Mouse (Mus musculus): ENCODE measurements around the gene 2010111I01Rik. TPM values are rescaled to one million over a fixed set of nuclear protein-coding genes. Genes with fewer than 3 reads are reported as not detected.

The 2010111I01Rik gene
- polyA plus RNA-seq, 1 experiment, result 47.5 TPM

GRCm38 (mm10) chr13:63261676-63262075 is 297.0 kb downstream of the 2010111I01Rik start:
- no peak for TF ChIP-seq CTCF (IDR thresholded peaks at IDR 0.05; ENCODE audit: control insufficient read depth, insufficient read depth, low read length)
- TF ChIP-seq POLR2A (IDR thresholded peaks at IDR 0.05; ENCODE audit: borderline replicate concordance, control insufficient read depth, low read depth, low read length), result no peak
- Histone ChIP-seq H3K4me1 (ENCODE audit: control insufficient read depth, insufficient read depth, low read length) (peaks cover 4% of the 10 kb centered on the region), H3K4me3 (replicated peaks; ENCODE audit: control insufficient read depth, low read depth, low read length) (no peak overlapping the region), H3K27ac (ENCODE audit: control insufficient read depth, insufficient read depth, low read depth, low read length, poor library complexity) (no peak overlapping the region)
- 73% methylated on average over 3 of the region's 3 CpGs for WGBS

DNA sequence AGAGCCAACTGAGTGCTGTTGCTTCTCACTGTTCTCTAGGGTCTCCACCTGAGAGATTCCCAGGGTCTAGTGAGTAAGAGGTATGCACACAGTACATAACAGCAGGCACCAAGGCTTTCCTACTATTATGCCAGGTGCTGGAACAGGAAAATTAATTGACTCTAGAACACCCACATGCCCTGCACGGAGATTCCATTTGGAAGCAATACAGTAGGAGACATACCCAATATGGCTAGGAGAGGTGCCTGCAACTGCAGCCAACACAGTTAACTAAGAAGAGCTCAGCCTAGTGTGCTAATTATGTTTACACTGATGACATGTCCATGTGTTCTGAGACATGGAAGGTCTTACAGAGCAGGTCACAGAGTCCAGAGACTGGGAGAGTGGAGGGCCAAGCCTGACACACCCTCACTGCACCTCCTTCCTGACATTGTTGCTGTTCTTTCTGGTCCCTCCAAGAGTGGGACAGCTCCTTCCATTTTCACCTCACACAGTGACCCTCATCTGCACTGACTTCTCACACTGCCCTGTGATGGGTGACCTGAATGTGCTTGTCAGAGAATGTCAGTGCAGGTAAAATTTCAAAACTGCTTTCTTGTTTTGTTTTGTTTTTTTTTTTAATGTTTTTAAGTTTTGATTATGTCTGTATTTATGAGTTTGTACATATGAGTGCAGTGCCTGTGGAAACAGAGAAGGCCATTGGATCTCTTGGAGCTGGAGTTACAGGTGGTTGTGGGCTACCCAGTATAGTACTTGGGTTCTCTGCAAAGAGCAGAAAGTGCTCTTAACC is 297.7 kb downstream of the 2010111I01Rik start:
- H3K4me3 ChIP-seq (replicated peaks; ENCODE audit: control insufficient read depth, low read depth, low read length), result no peak overlapping the region
- whole genome bisulfite sequencing, result 81% methylated on average over 1 of the region's 1 CpGs
- no peak overlapping the region for H3K27ac ChIP-seq (ENCODE audit: control insufficient read depth, insufficient read depth, low read depth, low read length, poor library complexity)
- TF ChIP-seq CTCF (IDR thresholded peaks at IDR 0.05; ENCODE audit: control insufficient read depth, insufficient read depth, low read length) (no peak), POLR2A (IDR thresholded peaks at IDR 0.05; ENCODE audit: borderline replicate concordance, control insufficient read depth, low read depth, low read length) (no peak)
- peaks cover 4% of the 10 kb centered on the region for H3K4me1 ChIP-seq (ENCODE audit: control insufficient read depth, insufficient read depth, low read length)

DNA sequence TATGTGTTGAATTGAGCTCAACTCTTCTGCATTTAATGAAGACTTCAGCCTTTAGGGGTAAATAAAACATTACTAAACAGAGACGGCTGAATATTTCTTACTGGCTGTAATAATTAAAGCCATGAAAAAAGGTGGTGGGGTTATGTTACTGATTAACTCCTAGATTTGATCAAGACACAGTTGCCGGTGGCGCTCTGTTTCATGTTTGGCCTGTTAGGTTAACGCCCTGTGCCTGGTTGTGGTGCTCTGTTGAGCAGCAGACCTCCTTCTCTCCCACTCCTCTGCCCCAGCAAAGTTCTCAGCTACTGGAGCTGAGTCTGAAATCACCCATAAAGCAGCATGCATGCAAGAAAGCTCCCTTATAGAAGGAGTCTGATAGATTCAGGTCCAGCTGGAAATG is 303.7 kb downstream of the 2010111I01Rik start:
- Histone ChIP-seq H3K27ac (ENCODE audit: control insufficient read depth, insufficient read depth, low read depth, low read length, poor library complexity) (no peak overlapping the region), H3K4me3 (replicated peaks; ENCODE audit: control insufficient read depth, low read depth, low read length) (no peak overlapping the region), H3K4me1 (ENCODE audit: control insufficient read depth, insufficient read depth, low read length) (no peaks in the 10 kb centered on the region)
- TF ChIP-seq POLR2A (IDR thresholded peaks at IDR 0.05; ENCODE audit: borderline replicate concordance, control insufficient read depth, low read depth, low read length), result no peak
- no peak for TF ChIP-seq CTCF (IDR thresholded peaks at IDR 0.05; ENCODE audit: control insufficient read depth, insufficient read depth, low read length)
- whole genome bisulfite sequencing, result 72% methylated on average over 4 of the region's 4 CpGs

- H3K4me3 ChIP-seq (replicated peaks; ENCODE audit: control insufficient read depth, low read depth, low read length), result no peak overlapping the region
- TF ChIP-seq CTCF (IDR thresholded peaks at IDR 0.05; ENCODE audit: control insufficient read depth, insufficient read depth, low read length), result no peak
- TF ChIP-seq POLR2A (IDR thresholded peaks at IDR 0.05; ENCODE audit: borderline replicate concordance, control insufficient read depth, low read depth, low read length), result no peak
- 76% methylated on average over 1 of the region's 1 CpGs for WGBS
- no peaks in the 10 kb centered on the region for H3K4me1 ChIP-seq (ENCODE audit: control insufficient read depth, insufficient read depth, low read length)
- no peak overlapping the region for H3K27ac ChIP-seq (ENCODE audit: control insufficient read depth, insufficient read depth, low read depth, low read length, poor library complexity)
Measured at GRCm38 (mm10) chr13:63268776-63269175, 304.1 kb downstream of the 2010111I01Rik start.

DNA sequence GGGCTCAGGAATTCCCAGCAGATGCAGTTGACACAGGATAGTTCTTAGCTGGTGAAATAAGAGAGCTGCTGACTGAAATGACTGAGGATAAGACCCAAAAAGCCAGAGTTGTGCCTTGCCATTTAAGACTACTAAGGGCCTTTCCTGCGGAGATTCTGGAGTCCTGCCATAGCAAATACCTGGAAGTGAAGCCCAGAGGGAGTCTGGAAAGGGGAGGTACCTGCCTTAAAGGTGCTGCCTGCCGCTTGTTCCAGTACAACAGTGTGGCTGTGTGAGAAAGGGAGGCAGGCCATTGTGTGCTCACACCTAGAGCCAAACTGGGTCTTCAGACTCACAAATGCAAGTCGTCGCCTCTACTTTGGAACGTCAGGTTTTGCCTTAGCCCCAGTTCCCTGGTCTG is 305.5 kb downstream of the 2010111I01Rik start:
- Histone ChIP-seq H3K27ac (ENCODE audit: control insufficient read depth, insufficient read depth, low read depth, low read length, poor library complexity) (no peak overlapping the region; the same call in 1 of the 2 replicates), H3K4me3 (replicated peaks; ENCODE audit: control insufficient read depth, low read depth, low read length) (no peak overlapping the region), H3K4me1 (ENCODE audit: control insufficient read depth, insufficient read depth, low read length) (no peaks in the 10 kb centered on the region)
- TF ChIP-seq CTCF (IDR thresholded peaks at IDR 0.05; ENCODE audit: control insufficient read depth, insufficient read depth, low read length) (no peak), POLR2A (IDR thresholded peaks at IDR 0.05; ENCODE audit: borderline replicate concordance, control insufficient read depth, low read depth, low read length) (no peak)
- 90% methylated on average over 5 of the region's 5 CpGs for WGBS

DNA sequence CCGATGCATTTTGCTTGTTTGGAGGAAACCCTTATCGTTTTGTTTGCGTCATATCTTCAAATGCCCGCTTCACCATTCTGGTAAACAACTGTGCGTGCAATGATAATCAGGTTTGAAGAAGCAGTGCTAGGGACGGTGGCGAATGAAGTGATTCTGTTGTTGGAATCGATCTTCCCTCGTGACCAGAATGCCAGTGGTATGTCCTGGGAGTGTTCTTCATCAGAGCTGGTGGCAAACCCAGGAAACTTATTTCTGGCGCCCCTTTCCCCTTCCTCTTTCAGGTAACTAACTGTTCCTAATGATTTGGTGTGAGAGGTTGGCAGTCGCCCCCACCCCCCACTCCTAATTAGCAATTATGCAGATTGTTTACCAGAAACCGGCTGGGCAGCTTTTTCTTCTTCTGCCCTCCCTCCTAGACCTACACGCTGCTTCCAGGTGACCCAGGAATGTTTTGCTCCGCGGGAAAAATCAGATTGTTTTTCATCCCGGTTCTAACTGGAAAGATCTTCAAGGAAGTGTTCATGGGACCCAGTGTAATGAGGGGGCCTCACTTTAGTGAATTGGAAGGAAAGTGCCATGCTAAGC is 307.4 kb downstream of the 2010111I01Rik start:
- TF ChIP-seq POLR2A (IDR thresholded peaks at IDR 0.05; ENCODE audit: borderline replicate concordance, control insufficient read depth, low read depth, low read length) (no peak), CTCF (IDR thresholded peaks at IDR 0.05; ENCODE audit: control insufficient read depth, insufficient read depth, low read length) (no peak)
- 65% methylated on average over 16 of the region's 16 CpGs for WGBS
- Histone ChIP-seq H3K4me1 (ENCODE audit: control insufficient read depth, insufficient read depth, low read length) (peaks cover 1% of the 10 kb centered on the region; the same call in 1 of the 2 replicates), H3K4me3 (replicated peaks; ENCODE audit: control insufficient read depth, low read depth, low read length) (no peak overlapping the region), H3K27ac (ENCODE audit: control insufficient read depth, insufficient read depth, low read depth, low read length, poor library complexity) (no peak overlapping the region)

- Histone ChIP-seq H3K27ac (ENCODE audit: control insufficient read depth, insufficient read depth, low read depth, low read length, poor library complexity) (no peak overlapping the region), H3K4me3 (replicated peaks; ENCODE audit: control insufficient read depth, low read depth, low read length) (no peak overlapping the region), H3K4me1 (ENCODE audit: control insufficient read depth, insufficient read depth, low read length) (peaks cover 1% of the 10 kb centered on the region; the same call in 1 of the 2 replicates)
- TF ChIP-seq POLR2A (IDR thresholded peaks at IDR 0.05; ENCODE audit: borderline replicate concordance, control insufficient read depth, low read depth, low read length), result no peak
- TF ChIP-seq CTCF (IDR thresholded peaks at IDR 0.05; ENCODE audit: control insufficient read depth, insufficient read depth, low read length), result no peak
- 90% methylated on average over 27 of the region's 27 CpGs for WGBS
Measured at GRCm38 (mm10) chr13:63272602-63273229, 308.0 kb downstream of the 2010111I01Rik start.

DNA sequence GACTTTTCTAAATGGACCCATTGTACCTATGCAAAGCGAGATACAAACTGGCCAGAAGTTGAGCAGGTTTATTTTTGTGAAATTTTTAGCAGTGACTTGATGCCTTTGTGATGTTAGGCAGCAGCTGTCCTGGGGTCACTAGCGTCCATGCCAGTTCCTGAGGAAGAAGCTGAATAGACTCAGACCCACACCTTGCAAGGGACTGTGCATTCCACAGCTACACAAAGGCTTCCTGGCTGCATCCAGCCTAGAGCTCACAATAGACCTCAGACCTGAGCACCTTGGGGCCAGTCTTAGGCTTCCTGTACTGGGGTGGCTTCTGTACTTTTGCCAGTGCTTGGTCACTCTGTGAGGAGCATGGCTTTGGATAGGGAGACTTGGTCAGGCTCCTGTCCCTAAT is 309.2 kb downstream of the 2010111I01Rik start:
- TF ChIP-seq CTCF (IDR thresholded peaks at IDR 0.05; ENCODE audit: control insufficient read depth, insufficient read depth, low read length) (no peak), POLR2A (IDR thresholded peaks at IDR 0.05; ENCODE audit: borderline replicate concordance, control insufficient read depth, low read depth, low read length) (no peak)
- no peak overlapping the region for H3K4me3 ChIP-seq (replicated peaks; ENCODE audit: control insufficient read depth, low read depth, low read length)
- H3K4me1 ChIP-seq (ENCODE audit: control insufficient read depth, insufficient read depth, low read length), result peaks cover 1% of the 10 kb centered on the region; the same call in 1 of the 2 replicates
- no peak overlapping the region for H3K27ac ChIP-seq (ENCODE audit: control insufficient read depth, insufficient read depth, low read depth, low read length, poor library complexity)
- 76% methylated on average over 2 of the region's 2 CpGs for WGBS
